Mouse (Mus musculus) adrenal gland, postnatal 4 days (tissue): ENCODE data around the gene Zfp629. TPM values are rescaled to one million over a fixed set of nuclear protein-coding genes. Genes with fewer than 3 reads are reported as not detected.
A peak's percentile ranks its signal among the peaks of the same experiment; 100 is the strongest.
"Not testable (repeated sequence)": the region's sequence is repeated elsewhere in the genome, so short reads cannot be mapped to it uniquely, and the experiment has no call there.

Experiments used
- DNase-seq, 2 experiments: peaks; one replicate each; pipeline ENCODE4 v3.0.0; 2021 to 2022; ENCODE audit warnings: low spot score in 2 of 2, mixed read lengths in 2 of 2
- long read RNA-seq, 2 experiments: library from polyadenylated mRNA; stranded (forward); transcript quantifications; one replicate each; pipeline ENCODE4 v2.0.0; 2021
- total RNA-seq, 2 experiments: library from RNA; stranded (reverse); gene quantifications; 2 replicates each; pipeline ENCODE4 v1.2.3; 2021

The Zfp629 gene
- total RNA-seq: 10 to 100 TPM; 29.4 to 31.6 TPM
- long read RNA-seq, experiment 1, full-length matches to known transcripts: 1 of 10 reads
- long read RNA-seq, experiment 1, partial matches to known transcripts: 1 of 10 reads
- long read RNA-seq, experiment 1, other reads (novel, unspliced or antisense): 8 of 10 reads
- long read RNA-seq, experiment 2, partial matches to known transcripts: 0 of 8 reads
- long read RNA-seq, experiment 2, other reads (novel, unspliced or antisense): 8 of 8 reads

GRCm38 (mm10) chr7:127614891-127615843, at the start of gene Zfp629:
Gene Zfp629 (minus strand): TSS chr7:127615797.
- DNase-seq: peak; percentile 43 to 64

GRCm38 (mm10) chr7:127662926-127663325, 47.3 kb upstream of the Zfp629 start:
- no peak for DNase-seq

- no peak for DNase-seq
Measured at GRCm38 (mm10) chr7:127661833-127662232, 46.2 kb upstream of the Zfp629 start.

GRCm38 (mm10) chr7:127660882-127661281, 45.3 kb upstream of the Zfp629 start:
- no peak for DNase-seq

- DNase-seq: peak; percentile 51 to 61
Measured at GRCm38 (mm10) chr7:127656946-127657345, 41.3 kb upstream of the Zfp629 start.

GRCm38 (mm10) chr7:127654318-127654717, 38.7 kb upstream of the Zfp629 start:
- no peak for DNase-seq

GRCm38 (mm10) chr7:127652050-127652449, 36.5 kb upstream of the Zfp629 start:
- DNase-seq: no peak

- no peak for DNase-seq
Measured at GRCm38 (mm10) chr7:127651624-127652023, 36.0 kb upstream of the Zfp629 start.

- no peak for DNase-seq
Measured at GRCm38 (mm10) chr7:127649206-127649605, 33.6 kb upstream of the Zfp629 start.

- no peak for DNase-seq
Measured at GRCm38 (mm10) chr7:127648516-127649201, 33.1 kb upstream of the Zfp629 start.

GRCm38 (mm10) chr7:127647576-127647975, 32.0 kb upstream of the Zfp629 start:
- not testable (repeated sequence) for DNase-seq

GRCm38 (mm10) chr7:127646363-127646762, 30.8 kb upstream of the Zfp629 start:
- DNase-seq: no peak

GRCm38 (mm10) chr7:127642254-127642653, 26.7 kb upstream of the Zfp629 start:
- DNase-seq: no peak

- DNase-seq: no peak
Measured at GRCm38 (mm10) chr7:127641260-127641659, 25.7 kb upstream of the Zfp629 start.

- DNase-seq: peak; percentile 58 to 71
Measured at GRCm38 (mm10) chr7:127636963-127637362, 21.4 kb upstream of the Zfp629 start.

GRCm38 (mm10) chr7:127631416-127631815, 15.8 kb upstream of the Zfp629 start:
- DNase-seq: no peak

- DNase-seq: no peak
Measured at GRCm38 (mm10) chr7:127628646-127629045, 13.0 kb upstream of the Zfp629 start.

GRCm38 (mm10) chr7:127626471-127626870, 10.9 kb upstream of the Zfp629 start:
- DNase-seq: no peak

- DNase-seq: no peak
Measured at GRCm38 (mm10) chr7:127626039-127626438, 10.4 kb upstream of the Zfp629 start.

- not testable (repeated sequence) for DNase-seq
Measured at GRCm38 (mm10) chr7:127618402-127618801, 2.8 kb upstream of the Zfp629 start.

- DNase-seq: no peak
Measured at GRCm38 (mm10) chr7:127617962-127618361, 2.4 kb upstream of the Zfp629 start.

- no peak for DNase-seq
Measured at GRCm38 (mm10) chr7:127616881-127617280, 1.3 kb upstream of the Zfp629 start.
